Mouse (Mus musculus) Patski (cell line): ENCODE results near the gene Cacna1e. TPM values are rescaled to one million over a fixed set of nuclear protein-coding genes. Genes with fewer than 3 reads are reported as not detected.

Source experiments
- ATAC-seq: fragments of 100-300 bp; one replicate; pipeline ENCODE4 v1.8.0; 2021
- CTCF ChIA-PET: fragments of 350-600 bp; sonication (Branson Sonifier 250); formaldehyde crosslinking; loops from one replicate; lab custom pipeline; 2022; ENCODE audit warnings: inconsistent platforms; lab: Charles Lee
- POLR2A ChIA-PET: fragments of 350-600 bp; sonication (Branson Sonifier 250); formaldehyde crosslinking; loops from one replicate; lab custom pipeline; 2022; ENCODE audit warnings: antibody characterized with exemption, inconsistent platforms; lab: Charles Lee
- DNase-seq: peaks from one replicate; pipeline ENCODE4 v3.0.0-alpha.2; 2011; ENCODE audit warnings: low read depth, low spot score
- H3K27me3 ChIP-seq: fragments of 371-371 bp; one replicate; pipeline ENCODE4 v1.5.1; 2021
- CTCF ChIP-seq: fragments of 100-300 bp; IDR thresholded peaks from one replicate; pipeline ENCODE4 v1.5.1; 2021
- in situ Hi-C: fragments of 300-500 bp; cut with MboI; formaldehyde crosslinking; loops from 3 replicates; pipeline ENCODE4 v1.11.1; 2018; ENCODE audit warnings: low pct_unique_long_range_greater_than_20kb, mixed read lengths
- polyA plus RNA-seq: library from polyadenylated mRNA; unstranded; gene quantifications from one replicate; pipeline ENCODE4 v1.2.3, GENCODE M21; 2021

Cacna1e gene
- polyA plus RNA-seq, 1 experiment from 2014 or later = not detected

- no peak for ATAC-seq
- ChIA-PET POLR2A (no interaction called here), CTCF (no interaction called here)
- in situ Hi-C loops = no loop called here
- peaks cover 22% of the 10 kb centered on the region for H3K27me3 ChIP-seq
- no peak for DNase-seq
- TF ChIP-seq CTCF = no peak
These were observed 45.0 kb downstream of the Cacna1e start for GRCm38 (mm10) chr1:154839272-154839671.

DNA sequence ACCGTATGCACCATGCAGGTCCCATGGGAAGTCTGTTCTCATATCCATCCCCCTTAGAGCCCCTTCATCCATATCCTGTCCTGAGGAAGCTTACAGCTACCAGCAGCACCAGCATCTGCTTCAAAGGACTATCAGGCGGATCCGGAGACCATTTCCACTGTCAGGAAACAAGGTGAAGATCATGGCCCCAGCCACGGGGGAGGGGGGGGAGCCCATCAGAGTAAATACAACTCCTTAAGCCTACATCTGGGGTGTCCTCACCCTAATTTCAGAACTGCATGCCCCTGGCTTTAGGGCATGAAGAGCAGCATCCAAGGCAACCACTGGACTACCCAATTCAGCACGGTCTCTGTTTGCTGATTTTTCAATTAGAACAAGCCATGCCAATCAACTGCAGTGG, 47.8 kb downstream of the Cacna1e start:
- in situ Hi-C loops = no loop called here
- ChIA-PET POLR2A (no interaction called here), CTCF (no interaction called here)
- DNase-seq = no peak
- H3K27me3 ChIP-seq = peaks cover 17% of the 10 kb centered on the region
- ATAC-seq = no peak
- TF ChIP-seq CTCF = no peak

DNA sequence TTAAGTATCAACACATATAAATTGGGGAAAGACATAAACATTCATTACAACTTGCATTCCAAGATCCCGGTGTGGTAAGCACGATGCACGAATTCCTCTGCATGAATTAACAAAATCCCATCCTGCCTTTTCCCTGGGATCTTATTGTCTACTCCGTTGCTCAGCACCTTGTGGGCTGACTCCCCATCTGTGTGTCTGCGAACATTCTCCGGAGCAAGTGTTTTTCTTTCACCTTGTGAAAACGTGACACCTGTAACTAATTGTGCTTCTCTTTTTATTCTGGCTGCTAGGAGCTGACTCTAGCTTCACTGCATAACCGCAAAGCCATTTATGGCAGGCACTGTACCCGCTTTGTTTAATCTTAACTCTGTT, 52.1 kb downstream of the Cacna1e start:
- ATAC-seq (no peak), DNase-seq (no peak)
- ChIA-PET POLR2A (no interaction called here), CTCF (no interaction called here)
- H3K27me3 ChIP-seq = peaks cover 37% of the 10 kb centered on the region
- TF ChIP-seq CTCF = no peak
- in situ Hi-C loops = no loop called here

DNA sequence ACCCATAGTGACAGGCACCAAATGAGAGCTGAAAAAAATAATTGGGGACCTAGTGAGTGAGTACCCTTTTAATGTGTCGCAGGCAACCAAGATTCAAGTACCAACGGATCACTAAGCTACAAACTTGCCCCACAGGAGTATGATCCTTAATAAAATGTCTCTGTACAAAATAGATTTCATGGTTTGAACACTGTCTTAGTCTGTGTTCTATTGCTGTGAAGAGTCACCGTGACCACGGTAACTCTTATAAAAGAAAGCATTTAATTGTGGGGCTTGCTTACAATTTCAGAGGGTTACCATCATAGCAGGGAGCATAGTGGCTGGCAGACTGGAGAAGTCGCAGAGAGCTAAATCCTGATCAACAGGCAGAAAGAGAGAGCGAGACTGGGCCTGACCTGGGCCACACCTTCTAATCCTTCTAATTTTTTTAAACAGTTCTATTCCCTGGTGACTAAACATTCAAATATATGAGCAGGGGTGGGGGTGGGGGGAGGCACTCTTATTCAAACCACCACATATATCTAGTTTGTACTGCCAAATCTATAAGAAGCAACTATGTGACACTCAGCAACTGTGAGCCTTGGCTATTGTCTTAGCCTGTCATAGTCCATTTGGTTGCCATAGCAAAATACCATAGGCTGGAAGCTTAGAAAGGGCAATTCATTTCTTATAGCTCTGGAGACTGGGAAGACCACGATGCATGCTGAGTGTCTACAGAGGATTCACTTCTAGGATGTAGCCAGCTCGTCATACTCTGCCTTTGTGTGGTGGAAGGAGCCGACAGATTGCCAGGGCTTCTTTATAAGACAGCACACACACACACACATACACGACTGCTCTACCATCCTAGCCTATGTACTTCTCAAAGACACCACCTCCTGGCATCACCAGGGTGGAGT, 52.8 kb downstream of the Cacna1e start:
- no peak for TF ChIP-seq CTCF
- ATAC-seq = no peak
- in situ Hi-C loops = no loop called here
- DNase-seq = no peak
- CTCF ChIA-PET = no interaction called here
- H3K27me3 ChIP-seq = peaks cover 44% of the 10 kb centered on the region
- POLR2A ChIA-PET = no interaction called here

DNA sequence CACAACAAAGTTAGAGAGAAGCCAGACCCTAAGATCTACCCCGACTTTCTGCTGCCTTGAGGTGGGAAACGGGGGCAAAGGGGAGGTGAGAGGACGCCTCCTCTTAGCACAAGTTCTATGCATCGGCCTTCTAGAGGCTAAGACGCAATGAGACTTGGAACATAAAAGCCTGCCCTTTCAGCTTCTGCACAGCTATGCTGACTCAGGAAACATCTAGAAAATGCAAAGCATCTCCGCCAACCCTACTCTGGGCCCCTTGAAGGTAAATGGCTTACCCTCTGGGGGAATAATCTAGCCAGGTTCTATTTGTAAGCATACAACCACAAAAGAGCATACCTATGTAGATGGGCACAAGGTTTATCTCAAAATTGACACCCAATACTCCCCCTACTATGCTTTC, 54.2 kb downstream of the Cacna1e start:
- ATAC-seq (no peak), DNase-seq (no peak)
- peaks cover 48% of the 10 kb centered on the region for H3K27me3 ChIP-seq
- in situ Hi-C loops = no loop called here
- no peak for TF ChIP-seq CTCF
- POLR2A ChIA-PET = no interaction called here
- CTCF ChIA-PET = no interaction called here

GRCm38 (mm10) chr1:154823098-154823497, 61.2 kb downstream of the Cacna1e start:
- ATAC-seq (no peak), DNase-seq (no peak)
- peaks cover 54% of the 10 kb centered on the region for H3K27me3 ChIP-seq
- in situ Hi-C loops = no loop called here
- ChIA-PET POLR2A (no interaction called here), CTCF (interaction anchor here (0.9 kb wide), 1 partner anchor 10 kb away, joined by 3 read pairs; no protein-coding TSS in a partner anchor)
- no peak for TF ChIP-seq CTCF

DNA sequence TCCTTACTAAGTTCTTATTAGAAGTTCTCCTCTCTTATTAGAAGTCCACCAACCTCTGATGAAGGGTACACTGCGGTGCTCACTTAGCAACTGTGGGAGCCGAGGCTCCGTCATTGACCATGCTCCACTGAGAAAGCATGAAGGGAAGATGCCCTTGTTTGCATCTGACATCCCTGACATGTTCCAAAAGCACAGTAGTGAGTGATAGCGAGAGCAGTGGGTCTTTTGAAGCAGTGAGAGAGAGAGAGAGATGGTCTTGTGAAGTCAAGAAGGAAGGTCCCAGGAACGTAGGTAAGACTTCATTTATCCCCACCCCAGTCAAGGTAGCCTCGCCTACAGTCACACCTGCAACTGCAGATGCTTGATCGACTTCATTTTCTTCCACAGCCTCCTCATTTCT, 63.9 kb downstream of the Cacna1e start:
- no peak for TF ChIP-seq CTCF
- no peak for ATAC-seq

DNA sequence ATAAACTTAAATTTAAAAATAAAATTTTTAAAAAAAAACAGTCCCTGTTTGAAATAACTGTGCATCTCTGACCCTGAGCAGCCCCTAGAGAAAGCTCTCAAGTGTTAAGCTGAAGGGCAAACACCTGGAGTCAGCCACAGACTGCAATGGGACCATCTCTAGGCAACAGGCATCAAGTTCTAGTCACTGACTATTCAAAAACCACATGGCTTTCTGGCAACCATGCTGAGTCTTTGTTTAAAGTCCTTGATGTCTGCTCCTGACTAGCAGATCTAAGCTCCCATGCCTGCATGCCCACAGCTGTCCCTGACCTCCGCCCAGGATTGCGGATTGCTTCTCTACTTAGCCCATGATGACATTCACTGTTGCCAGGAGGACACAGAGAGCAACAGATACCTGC, 64.3 kb downstream of the Cacna1e start:
- no peak for TF ChIP-seq CTCF
- ChIA-PET CTCF (no interaction called here), POLR2A (no interaction called here)
- in situ Hi-C loops = no loop called here
- no peak for ATAC-seq
- H3K27me3 ChIP-seq = peaks cover 52% of the 10 kb centered on the region
- no peak for DNase-seq

More for the DNA sequence above, 63.9 kb downstream of the Cacna1e start:
- in situ Hi-C loops = no loop called here
- H3K27me3 ChIP-seq = peaks cover 52% of the 10 kb centered on the region
- ChIA-PET CTCF (no interaction called here), POLR2A (no interaction called here)
- no peak for DNase-seq

DNA sequence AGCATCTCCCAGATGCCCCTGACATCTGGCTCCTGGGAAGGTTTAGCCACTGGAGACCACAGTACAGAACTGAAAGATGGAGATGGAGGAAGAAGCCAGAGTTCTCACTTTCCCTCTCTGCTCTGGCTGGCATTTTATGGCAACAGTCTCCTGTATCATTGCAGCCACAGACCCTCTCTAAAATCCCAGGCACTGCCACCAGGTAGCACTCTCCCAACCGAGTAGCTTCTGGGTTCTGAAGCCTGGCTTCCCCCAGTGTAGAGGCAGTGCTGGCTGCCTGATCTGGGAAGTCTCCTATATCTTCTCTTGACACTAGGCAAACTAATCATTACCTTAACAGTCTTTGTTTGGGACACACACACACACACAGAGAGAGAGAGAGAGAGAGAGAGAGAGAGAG, 65.6 kb downstream of the Cacna1e start:
- TF ChIP-seq CTCF = no peak
- DNase-seq (no peak), ATAC-seq (no peak)
- H3K27me3 ChIP-seq = peaks cover 45% of the 10 kb centered on the region
- in situ Hi-C loops = no loop called here
- CTCF ChIA-PET = interaction anchor here (1.1 kb wide), 1 partner anchor 11 kb away, joined by 3 read pairs; no protein-coding TSS in a partner anchor
- POLR2A ChIA-PET = no interaction called here

DNA sequence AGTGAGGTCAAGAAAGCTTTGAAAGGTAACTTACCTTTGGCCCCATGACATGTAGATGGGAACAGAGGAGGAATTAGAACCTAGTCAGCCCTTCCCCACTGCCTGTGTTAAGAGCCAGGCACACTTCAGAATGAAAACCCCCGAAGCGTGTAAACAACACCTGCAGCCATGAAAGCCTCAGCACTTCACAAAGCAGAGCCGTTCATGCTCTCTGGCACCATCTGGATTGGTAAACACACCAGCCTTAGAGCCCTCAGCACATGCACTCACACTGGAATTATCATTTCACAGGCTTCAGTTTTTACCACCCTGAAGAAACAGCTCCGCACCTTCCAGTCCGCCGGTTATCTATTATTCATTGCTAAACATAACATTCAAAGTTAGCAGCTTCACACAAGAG, 67.5 kb downstream of the Cacna1e start:
- in situ Hi-C loops = no loop called here
- H3K27me3 ChIP-seq = peaks cover 45% of the 10 kb centered on the region
- ChIA-PET CTCF (no interaction called here), POLR2A (no interaction called here)
- ATAC-seq (no peak), DNase-seq (no peak)
- no peak for TF ChIP-seq CTCF

GRCm38 (mm10) chr1:154816267-154816666, 68.0 kb downstream of the Cacna1e start:
- ATAC-seq (no peak), DNase-seq (no peak)
- H3K27me3 ChIP-seq = peaks cover 43% of the 10 kb centered on the region
- CTCF ChIA-PET = no interaction called here
- in situ Hi-C loops = no loop called here
- POLR2A ChIA-PET = no interaction called here
- TF ChIP-seq CTCF = no peak
